Mouse (Mus musculus) kidney, adult 11 months (tissue): Measurements from ENCODE around the gene Ccdc183.
A peak's percentile ranks its signal among the peaks of the same experiment; 100 is the strongest.

Source experiments
- DNase-seq: peaks from one replicate; pipeline ENCODE4 v3.0.0; 2022

Gene Ccdc183

DNA sequence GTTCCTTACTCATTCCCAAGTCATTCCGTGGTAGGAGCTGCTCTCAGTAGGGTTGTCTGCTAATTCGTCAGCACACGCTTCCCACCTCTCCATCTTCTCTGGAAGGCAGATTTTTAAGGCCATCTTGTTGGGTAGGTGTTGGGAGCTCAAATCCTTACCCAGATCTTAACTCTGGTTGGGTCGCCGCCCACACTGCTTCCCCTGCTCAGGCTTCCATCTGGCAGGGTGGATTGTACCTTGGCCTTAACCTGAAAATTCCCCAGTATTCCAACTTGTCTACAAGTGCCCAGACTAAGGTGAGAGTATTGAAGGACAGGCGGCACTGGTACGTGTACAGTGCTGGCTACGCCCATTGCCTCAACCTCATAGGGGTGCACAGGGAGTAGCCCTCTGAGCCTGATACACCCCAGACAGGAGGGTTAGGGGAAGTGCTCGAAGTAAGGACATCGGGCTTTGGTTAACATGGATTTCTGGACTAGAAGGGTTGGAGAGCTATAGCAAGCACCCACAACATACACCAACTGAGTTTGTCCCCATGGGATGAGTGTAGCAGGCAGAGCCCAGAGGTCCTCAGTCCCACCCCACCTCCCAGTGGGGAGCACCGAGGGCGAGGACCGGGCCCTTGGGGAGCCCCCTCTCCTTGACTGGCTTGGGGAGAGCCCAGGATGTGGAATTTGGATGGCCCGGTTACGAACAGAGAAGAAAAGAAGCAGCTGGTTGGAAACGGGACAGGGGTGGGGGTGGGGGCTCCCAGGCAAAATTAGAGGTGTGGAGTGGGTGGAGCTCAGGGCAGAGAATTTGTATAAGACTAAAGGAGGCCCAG lies 41.2 kb downstream of the Ccdc183 start:
- DNase-seq = no peak

DNA sequence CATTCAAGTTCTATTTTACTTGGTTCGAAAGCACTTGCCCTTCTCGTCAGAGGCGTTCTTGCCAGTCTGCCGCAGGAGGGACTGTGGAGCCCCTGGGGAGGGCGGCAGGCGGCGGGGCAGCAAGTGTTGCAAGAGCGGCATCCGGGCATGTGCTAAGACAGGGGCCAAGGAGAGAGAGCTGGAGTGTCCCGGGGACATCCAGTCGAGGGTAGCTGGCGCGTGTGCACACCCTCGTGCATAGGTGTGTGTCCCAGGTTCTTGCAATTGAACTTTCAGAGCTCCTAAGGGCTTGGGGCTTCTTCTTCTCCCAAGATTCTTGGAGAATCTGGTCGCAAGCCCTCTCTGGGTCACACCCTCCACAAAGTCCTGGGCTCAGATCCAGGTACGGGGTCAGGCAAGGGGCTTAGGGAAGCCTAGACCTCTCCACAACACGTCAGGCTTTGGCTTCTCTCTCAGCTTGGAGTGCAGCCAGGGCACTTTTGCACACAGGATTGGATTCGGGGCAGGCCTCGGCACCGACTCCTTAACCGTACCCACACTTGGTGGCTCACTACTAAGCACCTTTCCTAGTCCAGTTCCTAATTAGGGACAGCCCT lies 41.9 kb downstream of the Ccdc183 start:
- DNase-seq = peak; percentile 30

DNA sequence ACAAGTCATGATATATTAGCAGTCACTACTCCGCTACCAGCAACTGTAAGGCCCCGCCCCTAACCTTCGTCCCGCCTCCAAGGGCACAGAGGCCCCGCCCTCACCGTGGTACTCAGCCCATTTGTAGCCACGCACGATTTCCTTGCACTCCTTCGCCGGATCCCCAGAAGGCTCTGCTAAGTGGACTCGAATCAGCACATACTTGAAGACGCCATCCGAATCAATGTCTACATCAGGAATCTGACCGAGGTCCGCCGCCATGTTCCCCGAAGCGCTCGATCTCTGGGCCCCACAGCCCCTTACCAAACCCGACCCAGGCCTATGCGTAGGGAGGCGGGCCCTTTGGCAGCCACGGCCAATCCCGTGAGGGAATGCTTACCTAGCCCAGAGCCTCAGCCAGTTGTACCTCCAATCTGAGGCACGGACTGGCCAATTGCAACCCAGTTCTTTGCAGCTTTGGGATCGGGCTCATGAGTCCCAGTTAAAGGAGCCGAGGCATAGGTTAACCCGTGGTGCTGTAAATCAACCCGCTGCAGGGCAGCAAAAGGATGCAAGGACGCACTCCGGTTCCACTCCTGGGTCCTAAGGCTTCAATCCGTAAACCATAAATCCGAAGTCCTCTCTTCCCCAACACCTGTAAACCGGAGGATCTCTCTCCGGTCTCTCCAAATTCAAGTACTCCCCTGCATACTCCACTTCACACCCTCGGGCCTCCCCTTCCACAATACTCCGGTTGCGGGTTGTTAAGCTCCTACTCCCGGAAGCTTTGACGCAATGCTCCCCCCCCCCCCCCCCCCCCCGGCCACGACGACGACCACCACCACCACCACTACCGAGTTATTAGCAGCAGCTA lies 42.7 kb downstream of the Ccdc183 start, which contains the start of the genes Mamdc4 and Phpt1:
Gene Mamdc4, minus strand, starts transcription at position 267 of the 853 bp plus-strand sequence.
Gene Phpt1, minus strand, starts transcription at position 646 of the 853 bp plus-strand sequence.
- peak; percentile 99 for DNase-seq

DNA sequence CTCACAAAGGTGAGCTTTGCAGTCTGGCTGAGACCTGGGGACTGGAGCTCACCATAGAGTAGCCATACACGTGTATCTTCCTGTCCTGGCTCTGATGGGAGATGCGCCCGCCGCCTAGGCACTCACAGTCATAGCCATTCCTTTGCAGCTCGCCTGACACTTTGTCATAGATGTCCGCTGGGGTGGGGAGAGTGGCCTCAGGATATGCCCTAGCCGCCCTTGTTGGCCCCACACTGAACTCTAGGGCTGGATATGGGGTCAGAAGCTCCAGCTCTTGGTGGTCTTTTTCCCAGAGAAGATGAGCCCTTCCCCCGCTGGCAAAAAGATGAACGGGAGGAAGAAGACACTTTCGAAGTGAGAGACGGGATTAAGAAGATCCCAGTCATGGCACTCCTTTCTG lies 43.3 kb downstream of the Ccdc183 start:
- no peak for DNase-seq

DNA sequence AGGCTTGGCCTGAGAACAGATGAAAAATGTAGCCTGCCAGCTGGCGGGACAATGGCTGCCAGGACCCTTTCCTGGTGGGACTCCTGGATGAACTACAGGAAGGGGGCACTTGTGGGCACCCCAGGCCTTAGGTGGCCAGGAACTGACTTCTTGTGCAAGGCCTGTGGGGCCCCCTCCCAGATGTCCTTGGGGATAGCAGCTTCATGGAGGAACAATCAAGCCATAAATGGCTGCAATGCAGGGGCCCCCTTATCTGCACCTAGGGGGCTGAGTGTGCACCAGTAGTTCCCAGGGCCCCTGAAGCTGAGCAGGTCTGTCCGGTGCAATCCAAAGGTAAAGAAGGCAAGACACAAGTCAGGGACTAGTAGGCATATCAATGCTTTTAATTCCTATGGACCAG lies 44.4 kb downstream of the Ccdc183 start:
- DNase-seq = no peak

DNA sequence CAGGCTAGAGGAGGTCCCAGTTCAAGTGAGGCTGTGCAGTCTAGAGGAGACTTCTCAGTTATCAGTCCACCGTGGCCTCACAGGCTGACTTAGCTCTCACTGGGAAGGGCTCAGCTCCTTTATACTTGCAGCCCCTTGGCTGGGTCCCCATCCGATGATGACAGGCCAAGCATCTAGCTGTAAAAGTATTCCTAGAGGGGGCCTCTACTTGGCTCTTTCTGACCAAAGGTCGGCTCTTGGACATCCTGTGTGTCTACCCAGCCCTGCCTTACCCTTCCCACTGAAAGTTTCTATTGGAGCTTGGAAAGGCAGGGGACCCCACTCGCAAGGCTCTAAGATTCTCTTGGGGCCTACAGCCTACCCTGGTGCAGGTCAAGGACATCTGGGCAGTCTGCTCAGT lies 46.3 kb downstream of the Ccdc183 start:
- DNase-seq = no peak

DNA sequence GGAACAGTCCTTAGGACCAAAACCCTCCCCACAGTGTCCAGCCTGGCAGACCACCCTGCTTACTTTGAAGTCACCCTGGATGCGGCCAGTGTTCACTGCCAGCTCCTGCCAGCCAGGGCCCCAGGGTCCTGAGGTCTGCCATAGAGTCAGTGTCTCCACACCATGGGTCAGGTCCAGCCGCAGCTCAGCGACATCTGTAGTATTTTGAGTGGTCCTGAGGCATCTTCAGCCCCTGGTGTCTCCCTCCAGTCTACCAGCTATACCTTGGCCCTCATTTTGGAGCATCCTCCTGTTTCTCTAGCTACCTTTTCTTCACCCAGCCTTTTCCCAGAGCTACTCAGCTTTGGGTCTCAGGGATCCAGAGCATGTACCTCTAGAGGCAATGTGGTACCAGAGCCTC lies 48.2 kb downstream of the Ccdc183 start:
- no peak for DNase-seq

DNA sequence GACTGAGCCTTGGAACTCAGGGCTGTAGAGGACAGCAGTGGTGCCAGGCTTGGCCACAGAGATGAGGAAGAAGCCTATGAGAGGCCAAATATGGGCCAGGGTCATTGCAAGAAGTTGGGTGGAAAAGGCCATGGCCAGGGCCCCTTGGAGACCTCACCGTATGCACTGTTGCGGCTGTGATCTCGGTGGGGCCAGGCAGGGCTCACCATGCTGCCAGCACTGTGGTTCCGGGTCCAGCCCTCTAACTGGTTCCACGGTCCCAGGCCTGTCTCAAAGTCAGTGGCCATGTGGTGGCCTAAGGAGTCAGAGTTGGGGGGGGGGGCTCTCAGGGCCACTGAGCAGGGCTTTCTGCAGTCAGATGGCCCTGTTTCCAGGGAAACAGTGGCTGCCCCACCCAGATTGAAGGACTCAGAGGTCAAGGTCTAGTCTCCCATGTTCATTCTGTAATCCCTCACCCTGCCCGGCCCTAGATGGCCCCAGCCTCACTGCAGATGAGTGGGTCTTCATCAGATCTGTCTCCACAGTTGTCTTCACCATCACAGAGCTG lies 48.9 kb downstream of the Ccdc183 start:
- DNase-seq = no peak

DNA sequence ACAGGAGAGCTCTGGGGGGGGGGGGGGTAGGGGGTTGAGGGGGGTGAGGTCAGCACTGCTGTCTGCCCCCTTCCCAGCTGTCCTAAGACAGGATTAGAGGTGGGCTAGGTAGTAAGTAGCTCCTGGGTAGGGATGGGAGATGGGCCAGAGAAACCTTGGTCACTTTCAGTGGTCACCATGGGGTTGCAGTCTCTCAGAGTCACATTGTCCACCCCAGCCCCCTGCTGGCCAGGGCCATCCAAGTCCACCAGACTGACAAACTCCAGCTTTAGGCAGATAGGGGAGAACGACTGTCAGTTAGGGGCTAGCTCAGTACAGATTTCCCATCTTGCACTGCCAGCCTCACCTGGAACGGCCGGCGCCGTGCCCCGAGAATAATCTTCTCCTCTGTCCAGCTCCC lies 50.9 kb downstream of the Ccdc183 start:
- no peak for DNase-seq

DNA sequence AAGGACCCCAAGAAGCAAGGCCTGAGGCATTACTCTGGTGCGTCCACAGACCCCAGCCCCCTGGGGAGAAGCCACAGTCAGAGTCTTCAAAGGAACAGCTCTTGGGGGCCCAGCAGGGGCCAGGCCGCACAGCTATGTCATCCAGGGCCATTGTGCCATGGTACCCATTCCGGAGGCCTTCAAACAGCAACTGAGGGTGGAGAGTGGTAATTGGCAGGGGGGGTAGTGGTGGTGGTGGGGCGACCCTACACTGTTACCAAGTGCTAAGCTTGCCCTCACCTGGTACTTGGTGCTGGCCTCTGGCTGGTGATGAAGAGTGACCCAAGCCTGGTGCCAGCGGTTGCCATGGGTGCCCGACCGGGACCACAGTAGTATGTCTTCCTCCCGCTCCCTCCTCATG lies 51.7 kb downstream of the Ccdc183 start:
- DNase-seq = no peak

DNA sequence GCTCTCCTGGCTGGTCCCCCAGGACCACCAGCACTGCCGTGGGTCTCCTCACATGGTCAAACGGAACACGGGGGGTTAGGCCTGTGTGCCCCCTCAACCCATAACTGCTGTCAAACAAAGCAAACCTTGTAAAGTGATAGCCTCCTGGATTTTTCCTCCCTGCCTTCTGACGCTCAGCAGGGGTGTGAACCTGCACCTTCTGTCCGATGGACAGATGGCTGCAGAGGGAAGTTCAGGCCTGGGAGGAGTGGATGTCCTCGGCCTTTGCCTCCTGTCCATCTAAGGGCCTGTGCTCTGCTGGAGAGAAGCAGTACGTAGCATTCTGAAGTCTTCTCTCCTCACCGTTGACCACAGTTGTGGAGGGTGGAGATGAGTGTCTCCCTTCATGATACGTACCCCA lies 55.5 kb downstream of the Ccdc183 start:
- no peak for DNase-seq

DNA sequence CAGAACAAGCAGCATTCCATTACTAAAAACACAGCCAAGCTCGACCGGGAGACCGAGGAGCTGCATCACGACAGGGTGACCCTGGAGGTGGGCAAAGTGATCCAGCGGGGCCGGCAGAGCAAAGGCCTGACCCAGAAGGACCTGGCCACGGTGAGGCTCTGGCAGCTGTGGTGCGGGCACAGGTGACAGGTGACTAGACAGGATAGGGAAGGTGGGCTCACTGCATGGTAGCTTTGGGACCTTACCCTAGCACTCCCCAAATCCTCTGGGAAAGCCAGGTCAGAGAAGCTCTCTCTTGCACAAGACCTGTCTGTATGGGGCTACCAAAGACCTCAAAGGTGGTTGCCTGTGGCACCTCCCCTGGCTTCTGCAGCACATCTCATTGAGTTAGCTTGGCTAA lies 56.9 kb downstream of the Ccdc183 start:
- DNase-seq = no peak

DNA sequence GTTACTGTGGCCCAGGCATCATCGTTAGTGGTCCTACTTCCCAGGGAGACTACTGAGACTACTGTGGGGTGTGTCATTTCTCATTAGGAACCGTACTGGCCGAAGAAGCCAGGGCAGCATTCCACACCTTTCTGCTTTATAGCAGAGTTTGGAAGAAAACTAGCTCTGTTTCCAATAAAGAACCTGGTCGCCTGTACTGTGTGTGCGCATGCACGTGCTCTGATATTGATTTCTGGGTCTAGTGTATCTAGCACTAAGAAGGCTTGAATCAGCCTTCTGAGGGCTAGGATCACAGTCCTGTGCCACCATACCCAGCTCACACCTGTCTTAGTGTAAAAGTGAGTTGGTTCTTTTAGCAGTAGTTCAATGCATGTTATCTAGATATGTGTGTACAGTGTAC lies 58.7 kb downstream of the Ccdc183 start:
- no peak for DNase-seq
